ENCODE assay signal across 8 mouse cellular contexts in the genomic region with DNA sequence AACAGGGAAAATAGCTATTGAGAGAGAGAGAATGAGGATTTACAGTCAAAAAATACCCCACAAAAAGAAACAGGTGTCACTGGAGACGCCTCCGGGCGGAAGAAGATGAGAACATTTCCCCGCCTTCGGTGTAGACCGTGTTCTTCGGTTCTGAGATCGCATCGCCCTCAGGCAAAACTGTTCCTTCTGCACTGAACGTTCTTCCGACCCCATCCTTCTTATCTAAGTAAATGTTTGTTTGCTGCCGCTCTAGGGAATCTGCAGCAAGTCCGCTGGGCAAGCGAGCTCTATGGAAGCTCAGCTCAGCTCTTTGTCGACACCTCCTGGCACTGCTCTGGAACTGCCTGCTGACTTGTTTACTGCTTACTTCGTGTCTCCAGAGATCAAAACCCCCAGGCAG. TPM values are rescaled to one million over a fixed set of nuclear protein-coding genes. Genes with fewer than 3 reads are reported as not detected.
A peak's percentile ranks its signal among the peaks of the same experiment; 100 is the strongest.
DNase-seq lines count a peak whose midpoint lies in the region; ATAC-seq and TF ChIP-seq lines count a peak whose summit lies in the region.

No protein-coding gene starts in this region.

- TF ChIP-seq CTCF in heart, adult 2 months (IDR thresholded peaks at IDR 0.05): peak; percentile 81
- TF ChIP-seq CTCF in kidney, adult 2 months (conservative IDR thresholded peaks at IDR 0.05; ENCODE audit: insufficient read depth, insufficient read length, low read depth, low read length): peak; percentile 97

- no peaks in the 10 kb centered on the region for H3K36me3 ChIP-seq in embryonic facial prominence, embryonic 12.5 days
- no peaks in the 10 kb centered on the region for H3K36me3 ChIP-seq in heart, adult 2 months (ENCODE audit: control insufficient read depth, insufficient read depth, low read length)
- no peaks in the 10 kb centered on the region for H3K36me3 ChIP-seq in kidney, adult 2 months (ENCODE audit: control insufficient read depth, insufficient read depth, low read length)
- H3K36me3 ChIP-seq in limb, embryonic 11.5 days (ENCODE audit: control insufficient read depth, insufficient read depth, low read length): no peaks in the 10 kb centered on the region
- no peaks in the 10 kb centered on the region for H3K36me3 ChIP-seq in midbrain, embryonic 13.5 days

- no peaks in the 10 kb centered on the region for H3K79me2 ChIP-seq in heart, adult 2 months (replicated peaks; ENCODE audit: control insufficient read depth, insufficient read depth, low read length)

- WGBS in embryonic facial prominence, embryonic 12.5 days: under 1% methylated on average over 16 of the region's 16 CpGs
- WGBS in heart, adult 2 months: 2% methylated on average over 16 of the region's 16 CpGs
- 2% methylated on average over 16 of the region's 16 CpGs for WGBS in kidney, adult 2 months
- 3% methylated on average over 16 of the region's 16 CpGs for WGBS in limb, embryonic 11.5 days
- WGBS in midbrain, embryonic 13.5 days: under 1% methylated on average over 16 of the region's 16 CpGs

- peak; percentile 94 for DNase-seq in 3T3-L1 (ENCODE audit: low read depth, low spot score)
- DNase-seq in adrenal gland, postnatal 25 days: peak; percentile 67
- peak; percentile 72 to 78 for DNase-seq in heart, adult 2 months
- DNase-seq in kidney, adult 2 months: peak; percentile 82
- peak; percentile 84 for DNase-seq in limb, embryonic 11.5 days (ENCODE audit: low spot score)
- peak; percentile 23 for DNase-seq in spleen, adult 12 weeks (ENCODE audit: low spot score)

- no peaks in the 10 kb centered on the region for H3K27me3 ChIP-seq in embryonic facial prominence, embryonic 12.5 days
- no peaks in the 10 kb centered on the region for H3K27me3 ChIP-seq in heart, adult 2 months (ENCODE audit: control insufficient read depth, insufficient read depth, low read length)
- no peaks in the 10 kb centered on the region for H3K27me3 ChIP-seq in kidney, adult 2 months (replicated peaks; ENCODE audit: control insufficient read depth, insufficient read depth, low read length)
- no peaks in the 10 kb centered on the region for H3K27me3 ChIP-seq in limb, embryonic 11.5 days (ENCODE audit: control insufficient read depth, insufficient read depth, low read length)
- H3K27me3 ChIP-seq in midbrain, embryonic 13.5 days: no peaks in the 10 kb centered on the region

- H3K4me3 ChIP-seq in embryonic facial prominence, embryonic 12.5 days: peak overlapping the region; percentile 38
- H3K4me3 ChIP-seq in heart, adult 2 months: peak overlapping the region; percentile 54
- peak overlapping the region; percentile 53 for H3K4me3 ChIP-seq in kidney, adult 2 months (ENCODE audit: insufficient read depth, low read depth, low read length)
- peak overlapping the region; percentile 22 for H3K4me3 ChIP-seq in limb, embryonic 11.5 days (ENCODE audit: low read depth, low read length)
- H3K4me3 ChIP-seq in midbrain, embryonic 13.5 days (replicated peaks): peak overlapping the region; percentile 44

- intact Hi-C loops in heart, adult 2 months (cut with DNase I): loop anchor here (1.0 to 10.0 kb wide), 7 partner anchors 49 to 1131 kb away; no protein-coding TSS in a partner anchor

- H3K4me2 ChIP-seq in embryonic facial prominence, embryonic 12.5 days (replicated peaks): peak overlapping the region; percentile 63
- peak overlapping the region; percentile 44; the same call in 1 of the 2 replicates for H3K4me2 ChIP-seq in limb, embryonic 11.5 days (ENCODE audit: low read depth, severe bottlenecking)
- peak overlapping the region; percentile 69 for H3K4me2 ChIP-seq in midbrain, embryonic 13.5 days (replicated peaks)

- 0 out of 2 replicates have a peak overlapping the region, but pooled peaks have one; percentile 38 for H3K9ac ChIP-seq in embryonic facial prominence, embryonic 12.5 days
- H3K9ac ChIP-seq in heart, adult 2 months (ENCODE audit: low read depth, low read length): peak overlapping the region; percentile 28
- H3K9ac ChIP-seq in limb, embryonic 11.5 days (ENCODE audit: low read length): no peak overlapping the region
- H3K9ac ChIP-seq in midbrain, embryonic 13.5 days (replicated peaks): peak overlapping the region; percentile 50

- TF ChIP-seq EP300 in heart, adult 2 months (IDR thresholded peaks at IDR 0.05; ENCODE audit: insufficient read depth, low read depth, low read length): peak; percentile 67; the same call in 1 of the 2 replicates

- H3K27ac ChIP-seq in embryonic facial prominence, embryonic 12.5 days: no peak overlapping the region
- peak overlapping the region; percentile 72 for H3K27ac ChIP-seq in heart, adult 2 months
- H3K27ac ChIP-seq in kidney, adult 2 months (ENCODE audit: insufficient read depth, low read depth, low read length): no peak overlapping the region
- H3K27ac ChIP-seq in limb, embryonic 11.5 days (replicated peaks; ENCODE audit: low read depth, low read length): no peak overlapping the region
- H3K27ac ChIP-seq in midbrain, embryonic 13.5 days: peak overlapping the region; percentile 8; the same call in 1 of the 2 replicates

- H3K9me3 ChIP-seq in embryonic facial prominence, embryonic 12.5 days: no peaks in the 10 kb centered on the region
- no peaks in the 10 kb centered on the region for H3K9me3 ChIP-seq in limb, embryonic 11.5 days (ENCODE audit: control insufficient read depth, low read length)
- H3K9me3 ChIP-seq in midbrain, embryonic 13.5 days: no peaks in the 10 kb centered on the region

- H3K4me1 ChIP-seq in embryonic facial prominence, embryonic 12.5 days: 0 out of 2 replicates have a peak, but pooled peaks cover 4% of the 10 kb centered on the region
- peaks cover 1% of the 10 kb centered on the region; the same call in 1 of the 2 replicates for H3K4me1 ChIP-seq in heart, adult 2 months (ENCODE audit: control insufficient read depth, insufficient read depth, low read length)
- no peaks in the 10 kb centered on the region for H3K4me1 ChIP-seq in kidney, adult 2 months (ENCODE audit: control insufficient read depth, insufficient read depth, low read length)
- H3K4me1 ChIP-seq in limb, embryonic 11.5 days (ENCODE audit: control insufficient read depth, insufficient read depth, low read length): 0 out of 2 replicates have a peak, but pooled peaks cover 2% of the 10 kb centered on the region
- H3K4me1 ChIP-seq in midbrain, embryonic 13.5 days (replicated peaks): 0 out of 2 replicates have a peak, but pooled peaks cover 2% of the 10 kb centered on the region

- TF ChIP-seq POLR2A in heart, adult 2 months (IDR thresholded peaks at IDR 0.05; ENCODE audit: insufficient read depth, low read depth, low read length): no peak
- TF ChIP-seq POLR2A in kidney, adult 2 months (IDR thresholded peaks at IDR 0.05; ENCODE audit: low read depth, low read length): no peak

- no peak for ATAC-seq in embryonic facial prominence, embryonic 12.5 days (ENCODE audit: insufficient number of reproducible peaks, insufficient read depth, low FRiP score, low TSS enrichment)
- ATAC-seq in limb, embryonic 11.5 days (ENCODE audit: insufficient number of reproducible peaks, low FRiP score, low TSS enrichment, low read depth): no peak
- peak; percentile 79 for ATAC-seq in midbrain, embryonic 13.5 days

RNA-seq across cellular contexts. Expression of a gene that starts 5.0 kb away (rescaled TPM):
- not detected in 2 replicates for total RNA-seq in adrenal gland, postnatal 25 days (2021)
- 0.04 and 0.06 TPM in 2 replicates for polyA plus RNA-seq in embryonic facial prominence, embryonic 12.5 days (2016; fragmentation: Nextera tagmentation; extraction: Ambion mirVana)
- not detected for total RNA-seq in heart, adult 2 months (2021)
- 0.10 TPM in 1 of 2 replicates, not detected in the other for polyA plus RNA-seq in heart, adult 2 months (2012; rRNA removed)
- 0.01 and 0.03 TPM in 2 replicates for polyA plus RNA-seq in kidney, adult 2 months (2012; rRNA removed)
- 0.07 TPM in 1 of 2 replicates, not detected in the other for polyA plus RNA-seq in limb, embryonic 11.5 days (2014; fragmentation: Nextera tagmentation; extraction: Ambion mirVana)
- 0.05 and 0.14 TPM in 2 replicates for polyA plus RNA-seq in midbrain, embryonic 13.5 days (2015; fragmentation: Nextera tagmentation; extraction: Ambion mirVana)

RNA-seq across cellular contexts. Expression of a gene that starts 38.3 kb away (rescaled TPM):
- total RNA-seq in adrenal gland, postnatal 25 days (2021): 108 and 109 TPM in 2 replicates
- polyA plus RNA-seq in embryonic facial prominence, embryonic 12.5 days (2016; fragmentation: Nextera tagmentation; extraction: Ambion mirVana): 61.8 and 67.9 TPM in 2 replicates
- total RNA-seq in heart, adult 2 months (2021): 10 to 100 TPM; 69.9 to 81.5 TPM
- 53.4 and 55.3 TPM in 2 replicates for polyA plus RNA-seq in heart, adult 2 months (2012; rRNA removed)
- 82.9 and 87.1 TPM in 2 replicates for polyA plus RNA-seq in kidney, adult 2 months (2012; rRNA removed)
- 51.0 and 51.4 TPM in 2 replicates for polyA plus RNA-seq in limb, embryonic 11.5 days (2014; fragmentation: Nextera tagmentation; extraction: Ambion mirVana)
- 88.3 and 93.5 TPM in 2 replicates for polyA plus RNA-seq in midbrain, embryonic 13.5 days (2015; fragmentation: Nextera tagmentation; extraction: Ambion mirVana)

Comparison
In these comparisons a context has a peak if more than half of its experiments do, and no peak if none do; other contexts are left out.
1. DNase-seq: peak in every context shown above with its lines; median percentile 94 in 3T3-L1; 84 in limb, embryonic 11.5 days; 82 in kidney, adult 2 months; 75 in heart, adult 2 months; 67 in adrenal gland, postnatal 25 days; 23 in spleen, adult 12 weeks.
2. H3K27ac ChIP-seq: peak in heart, adult 2 months (single experiment) and midbrain, embryonic 13.5 days (single experiment); none in embryonic facial prominence, embryonic 12.5 days (single experiment), kidney, adult 2 months (single experiment) and limb, embryonic 11.5 days (single experiment).
3. Peak in every context shown above with its lines, with median percentiles within 50 percentile points of each other: H3K4me2 ChIP-seq and H3K4me3 ChIP-seq.